Mouse (Mus musculus): ENCODE measurements around the gene 1700020D05Rik.
A peak's percentile ranks its signal among the peaks of the same experiment; 100 is the strongest.

Gene 1700020D05Rik

GRCm38 (mm10) chr19:5475069-5475714 is 28.4 kb downstream of the 1700020D05Rik start:
- ATAC-seq (ENCODE audit: low TSS enrichment), result no peak

- ATAC-seq (ENCODE audit: low TSS enrichment), result 0 out of 2 replicates have a peak, but pooled peaks have one; percentile 32
These were observed 29.1 kb downstream of the 1700020D05Rik start for GRCm38 (mm10) chr19:5474281-5475068.

GRCm38 (mm10) chr19:5473720-5474119 is 29.9 kb downstream of the 1700020D05Rik start, which contains the start of gene Efemp2:
Gene Efemp2 (plus strand): TSS chr19:5473954.
- no peak for ATAC-seq (ENCODE audit: low TSS enrichment)

GRCm38 (mm10) chr19:5472857-5473256 is 30.7 kb downstream of the 1700020D05Rik start:
- no peak for ATAC-seq (ENCODE audit: low TSS enrichment)

- ATAC-seq (ENCODE audit: low TSS enrichment), result no peak
These were observed 31.7 kb downstream of the 1700020D05Rik start for GRCm38 (mm10) chr19:5471846-5472245.

- no peak for ATAC-seq (ENCODE audit: low TSS enrichment)
These were observed 35.2 kb downstream of the 1700020D05Rik start, which contains the start of gene Ctsw for GRCm38 (mm10) chr19:5468374-5468773. Gene Ctsw (minus strand): TSS chr19:5468507.

- ATAC-seq (ENCODE audit: low TSS enrichment), result no peak
These were observed 36.6 kb downstream of the 1700020D05Rik start for GRCm38 (mm10) chr19:5466916-5467500.

GRCm38 (mm10) chr19:5465037-5465436 is 38.5 kb downstream of the 1700020D05Rik start:
- no peak for ATAC-seq (ENCODE audit: low TSS enrichment)

- ATAC-seq (ENCODE audit: low TSS enrichment), result no peak
These were observed 39.6 kb downstream of the 1700020D05Rik start for GRCm38 (mm10) chr19:5463791-5464562.

GRCm38 (mm10) chr19:5463212-5463611 is 40.4 kb downstream of the 1700020D05Rik start:
- ATAC-seq (ENCODE audit: low TSS enrichment), result no peak

- ATAC-seq (ENCODE audit: low TSS enrichment), result no peak
These were observed 42.2 kb downstream of the 1700020D05Rik start for GRCm38 (mm10) chr19:5461411-5461810.

GRCm38 (mm10) chr19:5460465-5460911 is 43.1 kb downstream of the 1700020D05Rik start, which contains the start of gene Fibp:
Gene Fibp (plus strand): TSS chr19:5460615.
- ATAC-seq (ENCODE audit: low TSS enrichment), result peak; percentile 50; the same call in 1 of the 2 replicates

GRCm38 (mm10) chr19:5459896-5460295 is 43.7 kb downstream of the 1700020D05Rik start:
- ATAC-seq (ENCODE audit: low TSS enrichment), result no peak

GRCm38 (mm10) chr19:5459019-5459418 is 44.6 kb downstream of the 1700020D05Rik start:
- ATAC-seq (ENCODE audit: low TSS enrichment), result peak; percentile 28; the same call in 1 of the 2 replicates

- 0 out of 2 replicates have a peak, but pooled peaks have one; percentile 3 for ATAC-seq (ENCODE audit: low TSS enrichment)
These were observed 45.7 kb downstream of the 1700020D05Rik start, which contains the start of gene Ccdc85b for GRCm38 (mm10) chr19:5457746-5458442. Gene Ccdc85b (minus strand): TSS chr19:5457894.

- ATAC-seq (ENCODE audit: low TSS enrichment), result peak; percentile 74
These were observed 46.5 kb downstream of the 1700020D05Rik start for GRCm38 (mm10) chr19:5456922-5457745.

GRCm38 (mm10) chr19:5456241-5456921 is 47.2 kb downstream of the 1700020D05Rik start:
- 0 out of 2 replicates have a peak, but pooled peaks have one; percentile 13 for ATAC-seq (ENCODE audit: low TSS enrichment)

GRCm38 (mm10) chr19:5455568-5455967 is 48.0 kb downstream of the 1700020D05Rik start:
- no peak for ATAC-seq (ENCODE audit: low TSS enrichment)

GRCm38 (mm10) chr19:5455037-5455436 is 48.5 kb downstream of the 1700020D05Rik start:
- ATAC-seq (ENCODE audit: low TSS enrichment), result no peak
